Mouse (Mus musculus): ENCODE measurements around the gene Wnt7b. TPM values are rescaled to one million over a fixed set of nuclear protein-coding genes. Genes with fewer than 3 reads are reported as not detected.

The Wnt7b gene
- total RNA-seq, 1 experiment, result 11.2 TPM

DNA sequence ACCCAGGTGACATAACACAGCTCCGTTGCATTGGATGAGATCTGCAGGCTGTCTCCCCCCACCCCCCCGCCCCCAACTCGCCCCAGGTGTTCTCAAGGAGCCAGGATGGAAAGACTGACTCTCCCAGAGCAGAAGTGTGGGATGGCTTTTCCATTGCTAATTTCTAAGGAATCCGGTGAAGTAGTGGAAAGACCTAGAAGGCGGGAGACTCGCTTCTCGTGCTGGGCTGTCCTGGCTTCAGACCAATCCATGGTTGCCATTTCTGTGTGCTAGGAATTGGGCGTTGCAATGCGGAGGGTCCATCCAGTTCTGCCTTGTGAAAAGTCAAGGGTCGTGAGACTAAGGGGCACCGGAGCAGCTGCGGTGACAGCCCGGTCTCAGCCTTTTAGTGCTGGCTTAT lies 39.9 kb upstream of the Wnt7b start:
- no peak overlapping the region for H3K4me3 ChIP-seq (ENCODE audit: insufficient read depth in 1 of 2, low read depth in 1 of 2, low read length in 2 of 2, poor library complexity in 1 of 2, severe bottlenecking in 1 of 2)
- H3K4me1 ChIP-seq (ENCODE audit: control insufficient read depth in 2 of 2, insufficient read depth in 2 of 2, low read length in 2 of 2, poor library complexity in 1 of 2), result peaks cover 3 to 8% of the 10 kb centered on the region in 2 experiments; a peak in 2 of 4 replicates
- TF ChIP-seq CHD2 (IDR thresholded peaks at IDR 0.05; ENCODE audit: low read depth, low read length) (no peak), ZC3H11A (IDR thresholded peaks at IDR 0.05; ENCODE audit: borderline replicate concordance, low read depth, low read length) (no peak), ZNF384 (IDR thresholded peaks at IDR 0.05; ENCODE audit: low read depth, low read length) (no peak), MAFK (IDR thresholded peaks at IDR 0.05; ENCODE audit: insufficient read depth, low read depth, low read length) (no peak), HCFC1 (IDR thresholded peaks at IDR 0.05; ENCODE audit: borderline replicate concordance, insufficient read depth, low read length) (no peak)
- no peak overlapping the region for H3K27ac ChIP-seq (ENCODE audit: insufficient read depth, low read depth, low read length, poor library complexity, severe bottlenecking)
- H3K9ac ChIP-seq (ENCODE audit: insufficient read depth, low read depth, low read length, poor library complexity, severe bottlenecking), result no peak overlapping the region
- no peaks in the 10 kb centered on the region for H3K36me3 ChIP-seq (ENCODE audit: control insufficient read depth, insufficient read depth, low read length, poor library complexity, severe bottlenecking)
- in situ Hi-C loops (cut with MboI; ENCODE audit: low sequenced_read_pairs in 2 of 2, unreplicated experiment in 2 of 2), result no loop called here
- no peaks in the 10 kb centered on the region for H3K9me3 ChIP-seq (ENCODE audit: control insufficient read depth, insufficient read depth, low read depth, low read length)
- DNase-seq (ENCODE audit: low read depth, low spot score), result no peak

DNA sequence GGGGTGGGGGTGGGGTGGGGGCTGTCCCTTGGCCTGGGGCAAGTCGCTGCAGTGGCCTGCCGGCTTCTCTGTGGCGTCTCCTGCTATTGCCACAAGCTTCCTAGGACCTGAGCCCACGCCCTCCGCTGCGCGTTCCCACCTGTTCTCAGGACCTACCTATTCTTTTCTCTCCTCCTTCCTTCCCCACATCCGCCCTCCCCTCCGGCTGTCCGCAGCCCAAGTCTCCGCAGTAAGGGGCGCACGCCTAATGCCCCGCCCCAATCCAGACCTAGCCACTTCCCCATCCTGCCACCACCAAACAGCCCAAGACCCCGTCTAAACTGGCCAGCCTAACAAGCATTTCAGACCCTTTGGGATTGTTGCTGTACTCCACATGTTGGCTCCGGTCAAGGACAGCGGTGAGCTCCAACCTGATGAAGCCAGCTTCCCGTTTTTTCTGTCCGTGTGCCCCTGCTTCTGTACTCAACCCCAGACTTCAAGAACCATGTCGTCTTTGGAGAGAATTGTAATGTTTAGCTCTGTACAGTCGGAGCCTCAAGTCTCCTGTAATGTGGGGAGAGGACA lies 33.3 kb upstream of the Wnt7b start:
- peak overlapping the region; percentile 23; the same call in 1 of the 2 replicates for H3K9ac ChIP-seq (ENCODE audit: insufficient read depth, low read depth, low read length, poor library complexity, severe bottlenecking)
- no peaks in the 10 kb centered on the region for H3K36me3 ChIP-seq (ENCODE audit: control insufficient read depth, insufficient read depth, low read length, poor library complexity, severe bottlenecking)
- peak overlapping the region; percentile 30 to 54; a peak in 3 of 4 replicates for H3K4me3 ChIP-seq (ENCODE audit: insufficient read depth in 1 of 2, low read depth in 1 of 2, low read length in 2 of 2, poor library complexity in 1 of 2, severe bottlenecking in 1 of 2)
- H3K9me3 ChIP-seq (ENCODE audit: control insufficient read depth, insufficient read depth, low read depth, low read length), result no peaks in the 10 kb centered on the region
- TF ChIP-seq ZC3H11A (IDR thresholded peaks at IDR 0.05; ENCODE audit: borderline replicate concordance, low read depth, low read length), result no peak
- TF ChIP-seq HCFC1 (IDR thresholded peaks at IDR 0.05; ENCODE audit: borderline replicate concordance, insufficient read depth, low read length), result no peak
- no peak for TF ChIP-seq MAFK (IDR thresholded peaks at IDR 0.05; ENCODE audit: insufficient read depth, low read depth, low read length)
- no peak for TF ChIP-seq CHD2 (IDR thresholded peaks at IDR 0.05; ENCODE audit: low read depth, low read length)
- no peak for TF ChIP-seq ZNF384 (IDR thresholded peaks at IDR 0.05; ENCODE audit: low read depth, low read length)
- peaks cover 0 to 2% of the 10 kb centered on the region in 2 experiments; a peak in 1 of 4 replicates for H3K4me1 ChIP-seq (ENCODE audit: control insufficient read depth in 2 of 2, insufficient read depth in 2 of 2, low read length in 2 of 2, poor library complexity in 1 of 2)
- in situ Hi-C loops (cut with MboI; ENCODE audit: low sequenced_read_pairs in 2 of 2, unreplicated experiment in 2 of 2), result no loop called here
- H3K27ac ChIP-seq (ENCODE audit: insufficient read depth, low read depth, low read length, poor library complexity, severe bottlenecking), result no peak overlapping the region
- DNase-seq (ENCODE audit: low read depth, low spot score), result no peak

DNA sequence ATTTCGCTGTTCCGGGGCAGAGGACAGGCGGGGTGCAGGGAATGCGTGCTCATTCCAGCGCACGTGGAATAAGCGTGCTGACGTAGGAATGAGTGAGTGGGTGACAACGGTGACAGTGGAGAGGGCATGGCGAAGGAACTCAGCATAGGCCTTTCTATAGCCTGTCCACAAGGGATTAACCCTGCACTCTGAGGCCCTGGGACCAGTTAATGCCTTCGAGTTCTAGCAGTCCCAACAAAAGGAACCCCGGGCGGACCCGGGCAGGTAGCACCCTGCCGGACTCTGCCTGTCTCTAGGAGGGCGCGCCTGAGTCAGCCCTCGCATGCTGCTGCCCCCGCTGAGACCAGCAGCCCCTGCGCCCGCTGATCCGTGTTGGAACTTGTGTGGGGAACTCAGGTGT lies 32.8 kb upstream of the Wnt7b start:
- Histone ChIP-seq H3K4me1 (ENCODE audit: control insufficient read depth in 2 of 2, insufficient read depth in 2 of 2, low read length in 2 of 2, poor library complexity in 1 of 2) (peaks cover 0 to 2% of the 10 kb centered on the region in 2 experiments; a peak in 1 of 4 replicates), H3K9me3 (ENCODE audit: control insufficient read depth, insufficient read depth, low read depth, low read length) (no peaks in the 10 kb centered on the region), H3K36me3 (ENCODE audit: control insufficient read depth, insufficient read depth, low read length, poor library complexity, severe bottlenecking) (no peaks in the 10 kb centered on the region), H3K9ac (ENCODE audit: insufficient read depth, low read depth, low read length, poor library complexity, severe bottlenecking) (peak overlapping the region; percentile 23; the same call in 1 of the 2 replicates), H3K27ac (ENCODE audit: insufficient read depth, low read depth, low read length, poor library complexity, severe bottlenecking) (no peak overlapping the region), H3K4me3 (ENCODE audit: insufficient read depth in 1 of 2, low read depth in 1 of 2, low read length in 2 of 2, poor library complexity in 1 of 2, severe bottlenecking in 1 of 2) (peak overlapping the region; percentile 30 to 54; a peak in 3 of 4 replicates)
- TF ChIP-seq CHD2 (IDR thresholded peaks at IDR 0.05; ENCODE audit: low read depth, low read length) (no peak), HCFC1 (IDR thresholded peaks at IDR 0.05; ENCODE audit: borderline replicate concordance, insufficient read depth, low read length) (no peak), ZNF384 (IDR thresholded peaks at IDR 0.05; ENCODE audit: low read depth, low read length) (no peak), MAFK (IDR thresholded peaks at IDR 0.05; ENCODE audit: insufficient read depth, low read depth, low read length) (no peak), ZC3H11A (IDR thresholded peaks at IDR 0.05; ENCODE audit: borderline replicate concordance, low read depth, low read length) (no peak)
- no peak for DNase-seq (ENCODE audit: low read depth, low spot score)
- in situ Hi-C loops (cut with MboI; ENCODE audit: low sequenced_read_pairs in 2 of 2, unreplicated experiment in 2 of 2), result no loop called here

GRCm38 (mm10) chr15:85613358-85614266 lies 31.3 kb upstream of the Wnt7b start:
- H3K4me3 ChIP-seq (ENCODE audit: insufficient read depth in 1 of 2, low read depth in 1 of 2, low read length in 2 of 2, poor library complexity in 1 of 2, severe bottlenecking in 1 of 2), result no peak overlapping the region
- DNase-seq (ENCODE audit: low read depth, low spot score), result no peak
- H3K9me3 ChIP-seq (ENCODE audit: control insufficient read depth, insufficient read depth, low read depth, low read length), result no peaks in the 10 kb centered on the region
- H3K9ac ChIP-seq (ENCODE audit: insufficient read depth, low read depth, low read length, poor library complexity, severe bottlenecking), result no peak overlapping the region
- TF ChIP-seq CHD2 (IDR thresholded peaks at IDR 0.05; ENCODE audit: low read depth, low read length), result no peak
- TF ChIP-seq ZNF384 (IDR thresholded peaks at IDR 0.05; ENCODE audit: low read depth, low read length), result no peak
- TF ChIP-seq HCFC1 (IDR thresholded peaks at IDR 0.05; ENCODE audit: borderline replicate concordance, insufficient read depth, low read length), result no peak
- no peak for TF ChIP-seq MAFK (IDR thresholded peaks at IDR 0.05; ENCODE audit: insufficient read depth, low read depth, low read length)
- TF ChIP-seq ZC3H11A (IDR thresholded peaks at IDR 0.05; ENCODE audit: borderline replicate concordance, low read depth, low read length), result no peak
- in situ Hi-C loops (cut with MboI; ENCODE audit: low sequenced_read_pairs in 2 of 2, unreplicated experiment in 2 of 2), result loop anchor here in 1 of 2 experiments (5.0 kb wide), 1 partner anchor 94 kb away; no protein-coding TSS in a partner anchor
- no peak overlapping the region for H3K27ac ChIP-seq (ENCODE audit: insufficient read depth, low read depth, low read length, poor library complexity, severe bottlenecking)
- H3K4me1 ChIP-seq (ENCODE audit: control insufficient read depth in 2 of 2, insufficient read depth in 2 of 2, low read length in 2 of 2, poor library complexity in 1 of 2), result peaks cover 0 to 2% of the 10 kb centered on the region in 2 experiments; a peak in 1 of 4 replicates
- no peaks in the 10 kb centered on the region for H3K36me3 ChIP-seq (ENCODE audit: control insufficient read depth, insufficient read depth, low read length, poor library complexity, severe bottlenecking)
